Mouse (Mus musculus) fat pad, adult 2 months (tissue): ENCODE data around the gene Ankrd13a.

Experiments
- DNase-seq: peaks from one replicate; pipeline ENCODE4 v3.0.0-alpha.2; 2011; ENCODE audit warnings: low read depth, low spot score; ENCODE audit errors: extremely low read depth

Ankrd13a gene

DNA sequence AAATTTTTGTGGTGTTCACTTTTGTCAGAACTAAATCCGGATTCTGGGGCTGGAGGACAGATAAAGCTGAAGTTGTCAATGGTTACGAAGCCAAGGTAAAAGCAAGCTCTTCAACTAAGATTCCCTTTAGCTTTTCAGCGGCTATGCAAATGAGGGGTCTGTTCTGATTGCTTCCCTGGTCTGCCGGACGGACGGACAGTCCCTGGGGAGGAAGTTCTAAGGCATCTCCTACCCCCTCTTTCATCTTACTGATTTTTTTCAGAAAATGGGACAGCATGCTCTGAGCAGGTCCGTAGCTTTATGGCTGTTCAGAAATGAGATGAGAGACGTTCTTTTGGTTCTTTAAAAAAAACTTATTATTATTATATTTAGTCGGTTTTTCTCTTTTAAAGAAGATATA is 21.2 kb downstream of the Ankrd13a start:
- no peak for DNase-seq

DNA sequence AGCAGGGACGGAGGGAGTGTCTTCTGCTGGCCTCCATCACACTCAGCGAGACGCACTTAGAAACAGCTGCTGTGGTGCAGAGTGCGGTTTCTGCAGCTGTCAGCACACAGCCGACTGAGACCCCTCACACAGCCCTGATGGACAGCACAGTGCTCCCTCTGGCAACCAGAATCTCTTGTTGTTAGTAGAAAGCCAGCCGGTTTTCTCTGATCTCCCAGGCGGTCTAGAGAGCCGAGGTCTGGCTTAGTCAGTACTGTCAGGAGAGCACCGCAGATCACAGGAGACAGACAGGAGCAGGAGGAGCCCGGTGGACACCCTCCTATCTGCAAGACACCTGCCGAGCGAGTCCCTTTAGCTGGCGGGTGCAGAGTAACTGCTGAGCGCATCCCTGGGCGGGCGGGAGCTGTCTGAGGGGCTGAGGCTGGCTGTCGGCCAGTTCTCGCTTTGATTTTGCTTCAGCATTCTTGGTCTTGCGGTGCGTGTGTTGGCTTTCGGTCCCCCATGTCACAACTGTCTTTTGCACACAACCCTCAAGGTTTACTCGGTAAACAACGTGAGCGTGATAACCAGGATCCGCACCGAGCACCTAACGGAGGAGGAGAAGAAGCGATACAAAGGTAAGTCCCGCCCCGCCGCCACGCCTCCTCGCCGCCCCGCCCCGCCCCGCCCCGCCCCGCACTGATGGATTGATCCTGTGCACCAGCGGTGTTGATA is 22.0 kb downstream of the Ankrd13a start:
- no peak for DNase-seq

DNA sequence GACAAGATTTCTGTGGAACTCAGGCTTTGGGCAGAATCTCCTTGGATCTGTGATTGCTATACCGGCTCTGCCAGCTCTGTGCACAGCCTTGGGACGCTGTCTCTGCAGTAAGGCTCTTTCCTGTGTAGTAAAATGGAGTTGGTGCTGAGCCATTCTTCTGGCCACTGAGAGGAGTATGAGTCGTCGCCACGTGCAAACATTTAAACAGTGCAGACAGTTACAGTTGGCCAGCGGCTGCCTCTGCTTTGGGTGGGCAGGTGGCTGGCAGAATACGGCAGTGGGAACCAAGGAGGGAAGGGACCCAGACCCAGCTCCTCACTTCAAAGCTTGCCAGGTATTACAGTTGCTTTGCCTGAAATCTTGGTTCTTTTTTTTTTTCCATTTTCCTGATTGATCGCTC is 22.8 kb downstream of the Ankrd13a start:
- no peak for DNase-seq

DNA sequence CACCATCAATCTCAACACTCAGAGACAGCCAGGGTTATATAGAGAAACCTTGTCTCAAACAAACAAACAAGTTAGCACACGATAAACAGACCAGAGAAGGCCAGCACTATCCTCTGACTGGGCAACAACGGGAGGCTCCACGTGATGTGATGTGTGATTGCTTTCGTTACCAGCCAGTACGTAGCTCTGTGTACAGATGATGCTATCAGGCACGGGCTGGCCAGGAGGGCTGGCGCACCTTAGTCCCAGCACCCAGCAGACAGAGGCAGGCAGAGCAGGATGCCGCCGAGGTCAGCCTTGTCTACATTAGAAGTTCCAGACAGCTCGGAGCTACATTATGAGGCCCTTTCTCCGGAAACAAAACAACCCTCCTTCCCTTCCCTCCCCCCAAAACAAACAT is 25.4 kb downstream of the Ankrd13a start:
- DNase-seq: no peak

DNA sequence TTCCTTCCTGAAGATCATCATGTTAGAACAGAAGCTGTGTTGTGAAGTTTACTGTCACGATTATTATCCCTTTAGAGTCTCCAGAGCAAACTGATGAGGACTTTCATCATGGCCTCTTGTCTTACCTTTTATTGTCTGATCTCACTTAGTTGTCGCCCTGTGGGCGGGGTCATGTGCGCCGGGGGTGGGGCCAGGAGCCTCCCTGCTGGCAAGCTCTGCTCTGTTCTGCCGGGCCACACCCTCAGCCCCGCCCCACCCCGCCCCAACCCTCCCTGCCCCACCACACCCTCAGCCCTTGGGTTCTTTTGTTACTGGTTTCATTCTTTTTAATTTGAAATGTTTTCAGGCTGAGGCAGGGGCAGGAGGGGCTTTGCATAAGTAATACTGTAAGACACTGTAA is 26.6 kb downstream of the Ankrd13a start:
- no peak for DNase-seq

DNA sequence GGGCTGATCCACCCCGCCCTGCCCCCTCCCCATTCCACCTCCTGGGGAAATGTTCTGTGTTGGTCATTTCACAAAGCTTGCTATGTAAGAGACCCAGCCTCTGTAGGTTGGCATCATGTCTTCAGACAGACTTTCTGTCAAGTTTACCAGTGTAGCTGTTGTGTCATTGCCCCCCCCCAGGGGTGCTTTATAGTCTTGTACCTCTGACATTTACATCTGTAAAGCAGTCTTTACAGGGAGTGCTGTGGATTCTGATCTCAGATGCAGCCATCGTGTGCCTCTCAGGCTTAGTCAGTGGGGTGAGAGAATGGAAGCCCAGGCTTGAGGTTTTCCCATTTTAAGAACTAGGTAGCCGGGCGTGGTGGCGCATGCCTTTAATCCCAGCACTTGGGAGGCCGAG is 27.4 kb downstream of the Ankrd13a start:
- no peak for DNase-seq

DNA sequence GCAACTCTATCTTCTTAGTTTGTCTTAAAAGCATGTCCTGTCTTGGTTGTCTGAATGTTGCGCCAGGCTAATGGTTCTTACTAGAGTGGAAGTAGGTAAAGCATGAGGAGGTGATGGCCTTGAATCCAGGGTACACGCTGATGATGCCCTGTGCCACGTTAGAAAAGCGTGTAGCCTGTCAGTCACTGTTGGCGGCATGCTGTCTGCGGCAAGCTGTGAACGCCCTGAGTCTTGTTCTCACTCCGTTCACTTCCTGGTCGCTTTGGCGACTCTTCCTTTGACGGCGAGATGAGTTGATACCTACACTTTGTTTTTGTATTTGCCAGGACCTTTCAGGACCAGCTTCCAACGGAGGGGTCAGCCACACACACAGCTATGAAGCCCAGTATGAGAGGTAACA is 28.8 kb downstream of the Ankrd13a start:
- DNase-seq: no peak

DNA sequence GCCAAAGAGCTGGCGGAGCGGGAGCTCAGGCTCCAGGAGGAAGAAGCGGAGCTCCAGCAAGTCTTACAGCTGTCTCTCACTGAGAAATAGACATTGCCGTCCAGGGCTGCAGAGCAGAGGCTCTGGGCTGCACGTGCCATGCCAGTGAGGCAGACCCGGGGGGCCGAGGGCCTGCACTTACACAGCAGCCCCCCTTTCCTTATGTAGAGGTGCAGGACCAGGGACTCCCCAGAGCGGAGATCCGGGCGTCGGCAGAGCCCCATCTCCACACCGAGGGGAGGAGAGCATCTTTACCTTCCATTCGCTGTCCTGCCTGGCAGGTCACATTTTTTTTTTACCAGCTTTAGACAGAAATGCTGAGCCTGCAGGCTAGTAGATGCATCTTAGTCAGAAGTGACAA is 29.9 kb downstream of the Ankrd13a start:
- no peak for DNase-seq

DNA sequence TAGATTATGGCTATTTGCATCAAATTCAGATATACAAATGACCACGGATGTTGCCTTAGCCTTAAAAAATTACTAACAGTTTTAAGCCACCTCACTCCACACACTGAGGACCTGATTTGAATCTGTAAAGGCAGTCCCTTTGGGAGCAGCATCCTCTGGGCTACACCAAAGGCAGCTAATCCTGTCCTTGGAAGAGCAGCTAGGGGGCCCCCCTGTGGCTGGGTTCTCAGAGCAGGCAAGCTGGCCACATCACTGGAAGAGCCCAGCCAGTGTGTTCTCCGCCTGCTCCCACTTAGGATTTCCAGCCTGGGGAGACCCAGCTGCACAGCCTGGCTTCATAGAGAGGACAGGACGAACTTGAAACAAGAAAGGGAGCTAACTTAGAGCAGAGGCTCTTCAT is 30.5 kb downstream of the Ankrd13a start:
- DNase-seq: no peak

DNA sequence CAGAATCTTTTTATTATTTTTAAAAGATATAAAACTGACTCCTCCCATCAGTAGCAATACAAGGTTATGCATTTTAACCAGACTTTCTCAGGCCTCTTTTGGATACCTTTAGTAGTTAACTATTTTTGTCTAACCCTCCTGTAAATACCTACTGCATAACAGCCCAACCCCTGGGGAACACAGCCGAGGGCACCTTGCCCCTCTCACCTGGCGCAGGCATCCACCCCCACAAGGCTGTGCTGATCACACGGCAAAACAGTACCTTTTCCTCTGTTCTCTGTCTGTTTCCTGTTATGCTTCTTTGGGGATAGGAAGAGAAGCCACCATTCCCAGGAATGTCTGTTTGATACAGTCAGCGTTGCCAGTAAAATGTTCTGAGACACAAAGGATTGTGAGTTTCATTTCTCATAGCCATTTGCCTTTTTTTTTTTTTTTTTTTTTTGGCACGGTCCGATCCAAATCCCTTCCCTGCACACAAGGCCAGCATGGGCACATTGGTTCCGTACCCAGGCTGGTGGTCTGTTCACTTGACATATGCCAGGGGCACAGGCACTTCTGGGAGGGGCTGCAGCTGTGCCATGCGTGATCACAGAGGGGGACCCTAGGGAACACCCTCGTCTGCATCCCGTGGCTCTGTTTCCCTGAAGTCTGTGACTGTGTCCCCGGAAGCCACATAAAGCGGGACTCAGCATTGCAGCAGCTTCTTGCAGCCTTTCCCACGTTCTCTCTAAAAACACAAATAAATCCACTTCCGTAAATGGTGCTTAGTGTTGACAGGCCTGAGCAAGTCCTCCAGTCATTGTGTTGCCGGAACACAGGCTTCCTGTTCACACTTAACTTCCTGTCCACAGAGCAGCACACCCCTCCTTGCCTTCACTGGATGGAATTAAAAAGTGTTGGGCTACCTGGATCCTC is 31.2 kb downstream of the Ankrd13a start:
- DNase-seq: no peak

DNA sequence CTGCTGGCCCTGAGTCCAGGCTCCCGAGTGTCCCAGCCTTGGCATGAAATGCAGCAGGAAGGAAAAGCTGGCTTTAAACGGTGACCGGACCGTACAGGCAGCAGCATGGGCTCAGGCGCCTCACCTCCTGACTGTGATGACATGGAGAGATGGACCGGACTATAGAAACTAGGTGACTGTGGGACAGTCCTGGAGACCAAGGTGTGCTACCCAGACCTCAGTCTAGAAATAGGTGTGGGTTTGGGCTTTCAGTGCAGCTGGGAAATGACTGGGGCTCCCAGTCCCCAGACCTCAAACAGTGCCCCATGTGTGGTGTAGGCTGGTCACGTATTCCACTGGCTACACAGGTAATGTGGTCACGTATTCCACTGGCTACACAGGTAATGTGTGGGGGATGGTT is 32.2 kb downstream of the Ankrd13a start:
- no peak for DNase-seq

DNA sequence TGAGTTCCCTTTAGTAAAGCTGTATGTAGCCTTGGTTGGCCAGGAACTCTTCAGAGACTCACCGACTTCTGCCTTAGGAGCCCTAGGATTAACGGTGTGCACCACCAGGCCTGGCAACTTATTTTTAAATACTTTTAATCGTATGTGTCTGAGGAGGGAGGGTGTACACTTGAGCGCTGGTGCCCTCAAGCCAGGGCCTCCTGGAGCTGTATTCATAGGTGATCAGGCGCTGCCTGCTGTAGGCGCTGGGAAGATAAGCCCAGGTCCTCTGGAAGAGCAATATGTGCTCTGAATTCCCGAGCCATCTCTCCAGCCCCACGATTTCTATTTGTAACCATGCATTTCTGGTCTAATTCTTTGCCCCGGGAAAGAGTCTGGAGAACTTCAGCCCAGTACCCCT is 32.6 kb downstream of the Ankrd13a start:
- no peak for DNase-seq

DNA sequence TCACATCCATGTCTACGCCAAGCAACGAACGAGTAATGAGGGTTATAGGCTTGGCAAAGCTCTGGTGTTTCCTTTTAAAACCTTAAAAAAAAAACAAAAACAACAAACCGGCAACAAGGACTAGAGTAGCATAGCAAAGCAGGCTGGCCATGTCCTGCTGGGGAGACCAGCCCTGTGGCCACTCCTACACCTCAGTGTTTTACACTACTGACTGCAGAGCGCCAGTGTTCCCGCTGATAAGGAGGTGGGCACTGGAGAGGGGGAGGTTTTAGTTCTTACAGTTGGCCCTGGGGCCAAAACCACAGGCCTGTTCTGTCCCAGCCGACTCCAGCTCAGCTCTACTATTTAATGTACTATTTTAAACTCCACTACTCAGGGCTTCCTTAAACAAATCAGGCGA is 33.0 kb downstream of the Ankrd13a start:
- DNase-seq: no peak

DNA sequence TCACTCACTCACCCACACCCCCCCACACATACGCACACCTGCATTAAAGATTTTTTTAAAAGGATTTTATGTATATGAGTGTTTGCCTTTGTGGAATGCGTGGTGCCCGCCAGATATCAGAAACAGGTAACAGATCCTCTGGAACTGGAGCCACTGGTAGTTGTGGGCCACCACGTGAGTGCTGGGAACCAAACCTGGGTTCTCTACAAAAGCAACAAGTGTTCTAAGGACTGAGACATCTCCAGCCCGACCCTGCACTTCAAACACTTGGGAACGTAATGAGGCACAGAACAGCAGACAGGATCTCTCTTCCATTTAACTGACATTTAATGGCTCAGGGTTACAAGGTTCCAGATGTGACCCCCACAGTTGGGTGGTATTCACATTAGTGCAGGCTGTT is 33.4 kb downstream of the Ankrd13a start:
- no peak for DNase-seq

DNA sequence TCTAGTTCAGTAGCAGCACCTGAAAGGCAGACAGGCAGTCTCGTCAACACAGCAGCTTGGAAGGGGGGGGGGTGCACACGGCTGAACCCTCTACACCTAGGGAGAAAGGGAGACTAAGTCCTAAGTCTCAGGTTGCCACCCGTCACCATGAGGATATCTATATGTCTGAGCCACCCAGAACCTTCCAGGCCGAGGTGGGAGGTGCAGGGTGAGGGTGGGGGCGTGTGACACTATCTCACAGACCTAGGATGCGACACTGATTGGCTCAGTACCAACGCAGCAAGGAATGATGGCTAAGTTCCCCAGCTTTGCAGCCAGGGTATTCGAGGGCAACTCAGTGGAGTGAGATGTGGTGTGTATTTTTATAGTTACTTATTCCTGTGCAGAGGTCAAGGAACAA is 33.9 kb downstream of the Ankrd13a start:
- no peak for DNase-seq

DNA sequence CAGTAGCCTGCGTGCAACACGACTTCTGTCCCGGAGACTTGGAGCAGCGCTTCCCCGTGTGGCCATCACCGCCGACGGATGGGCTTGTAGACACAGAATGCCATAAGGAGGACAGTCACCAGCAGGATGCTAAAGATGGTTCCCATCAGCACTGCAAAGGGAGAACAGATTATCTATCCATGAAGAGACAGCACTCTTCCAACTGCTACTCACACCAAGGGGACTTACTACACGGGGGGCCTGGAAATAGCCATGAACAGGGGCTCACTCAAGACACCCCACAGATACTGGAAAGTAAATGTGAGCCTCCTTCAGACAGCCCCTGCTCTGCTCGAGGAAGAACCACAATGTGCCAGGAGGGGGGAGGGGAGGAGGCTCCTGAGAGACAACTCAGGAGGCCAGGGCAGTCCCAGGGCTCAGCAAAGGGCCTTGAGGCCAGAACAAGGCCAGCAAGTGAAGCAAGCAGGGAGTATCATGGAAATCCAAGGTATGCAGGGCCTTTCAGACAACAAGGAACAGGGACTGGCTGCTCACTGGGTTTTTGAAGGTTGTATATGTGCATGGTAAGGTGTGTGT is 34.8 kb downstream of the Ankrd13a start:
- DNase-seq: no peak

DNA sequence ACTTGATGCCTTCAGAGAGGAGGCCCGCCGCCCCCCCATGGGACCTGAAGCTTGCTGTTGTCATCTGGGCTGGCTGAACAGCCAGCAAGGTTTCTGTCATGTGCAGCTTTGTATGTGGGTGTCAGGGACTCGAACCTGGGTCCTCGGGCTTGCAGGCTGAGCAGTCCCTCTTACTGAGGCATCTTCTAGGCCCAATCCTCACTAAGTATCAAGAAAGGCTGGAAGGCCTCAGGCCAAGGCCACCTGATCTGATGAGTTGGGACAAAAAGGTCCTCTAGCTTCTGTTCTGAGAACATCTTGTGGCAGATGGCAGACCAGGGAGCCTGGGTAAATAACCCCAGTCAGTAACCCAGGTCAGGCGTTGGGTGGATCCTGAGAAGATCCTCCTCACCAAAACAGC is 35.3 kb downstream of the Ankrd13a start:
- no peak for DNase-seq

DNA sequence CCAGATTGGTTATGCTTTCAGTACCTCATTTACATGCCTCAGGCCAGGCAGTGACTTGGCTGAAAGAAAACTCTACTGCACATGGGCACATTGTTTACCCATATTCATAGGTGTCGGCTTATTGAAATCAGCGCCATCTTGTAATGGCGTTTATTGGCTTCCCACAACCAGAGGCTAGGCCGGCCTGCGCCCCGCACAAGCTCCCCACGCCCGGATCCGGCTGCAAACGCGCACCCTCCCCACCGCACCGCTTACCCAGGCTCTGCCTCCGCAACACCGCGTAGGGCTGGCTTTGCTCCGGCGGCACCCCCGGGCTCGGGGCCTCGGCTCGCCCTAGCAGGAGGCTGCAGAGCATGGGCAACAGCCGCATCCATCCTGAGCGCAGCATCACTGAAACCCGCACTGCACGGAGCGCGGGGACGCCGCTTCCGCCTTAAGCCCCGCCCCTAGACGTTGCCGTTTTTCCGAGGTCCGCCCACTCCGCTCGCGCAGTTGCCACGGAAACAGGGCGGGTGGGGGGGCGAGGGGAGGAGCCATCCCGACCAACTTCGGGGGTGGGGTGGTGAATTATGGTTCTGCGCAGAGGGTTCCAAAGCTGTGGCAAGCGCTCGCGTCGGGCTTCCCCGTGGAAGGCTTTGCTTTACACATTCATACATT is 39.2 kb downstream of the Ankrd13a start:
- no peak for DNase-seq

DNA sequence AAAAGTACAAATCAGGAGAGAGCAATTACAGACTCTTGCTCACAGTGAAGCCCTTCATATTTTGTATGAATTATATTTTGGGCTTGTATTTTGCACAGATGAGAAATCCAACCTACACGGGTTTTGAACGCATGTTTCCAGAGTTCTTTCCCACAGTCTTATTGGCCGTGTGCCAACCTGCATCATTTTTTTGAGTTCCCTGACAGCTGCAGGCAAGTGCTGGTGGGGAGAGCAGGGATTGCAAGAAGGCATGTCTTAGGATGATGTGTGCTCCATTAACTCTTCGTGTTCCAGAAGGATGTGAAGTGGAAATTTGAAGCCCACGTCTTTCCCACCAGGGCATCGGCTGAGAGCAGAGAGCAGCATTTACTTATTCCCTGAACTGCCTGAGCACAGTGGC is 42.1 kb downstream of the Ankrd13a start:
- no peak for DNase-seq

DNA sequence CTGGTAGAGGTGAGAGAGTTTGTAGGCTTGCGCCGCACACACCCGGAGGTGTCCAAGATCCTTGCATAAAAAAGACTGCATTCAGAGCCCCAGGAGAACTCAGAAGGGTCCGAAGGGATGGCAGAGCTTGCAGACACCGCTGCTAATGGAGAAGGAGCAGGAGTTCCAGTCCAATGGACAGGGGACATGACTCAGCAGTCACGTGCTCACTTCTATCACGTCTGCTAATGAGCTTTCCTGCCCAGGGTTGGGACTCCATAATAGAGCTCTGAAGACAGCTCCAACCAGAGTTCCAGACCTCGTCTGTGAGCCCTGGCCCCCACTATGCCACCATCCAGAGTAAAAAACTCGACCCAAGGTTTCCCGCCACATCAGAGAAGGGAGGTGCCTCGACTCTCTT is 43.6 kb downstream of the Ankrd13a start:
- DNase-seq: no peak

DNA sequence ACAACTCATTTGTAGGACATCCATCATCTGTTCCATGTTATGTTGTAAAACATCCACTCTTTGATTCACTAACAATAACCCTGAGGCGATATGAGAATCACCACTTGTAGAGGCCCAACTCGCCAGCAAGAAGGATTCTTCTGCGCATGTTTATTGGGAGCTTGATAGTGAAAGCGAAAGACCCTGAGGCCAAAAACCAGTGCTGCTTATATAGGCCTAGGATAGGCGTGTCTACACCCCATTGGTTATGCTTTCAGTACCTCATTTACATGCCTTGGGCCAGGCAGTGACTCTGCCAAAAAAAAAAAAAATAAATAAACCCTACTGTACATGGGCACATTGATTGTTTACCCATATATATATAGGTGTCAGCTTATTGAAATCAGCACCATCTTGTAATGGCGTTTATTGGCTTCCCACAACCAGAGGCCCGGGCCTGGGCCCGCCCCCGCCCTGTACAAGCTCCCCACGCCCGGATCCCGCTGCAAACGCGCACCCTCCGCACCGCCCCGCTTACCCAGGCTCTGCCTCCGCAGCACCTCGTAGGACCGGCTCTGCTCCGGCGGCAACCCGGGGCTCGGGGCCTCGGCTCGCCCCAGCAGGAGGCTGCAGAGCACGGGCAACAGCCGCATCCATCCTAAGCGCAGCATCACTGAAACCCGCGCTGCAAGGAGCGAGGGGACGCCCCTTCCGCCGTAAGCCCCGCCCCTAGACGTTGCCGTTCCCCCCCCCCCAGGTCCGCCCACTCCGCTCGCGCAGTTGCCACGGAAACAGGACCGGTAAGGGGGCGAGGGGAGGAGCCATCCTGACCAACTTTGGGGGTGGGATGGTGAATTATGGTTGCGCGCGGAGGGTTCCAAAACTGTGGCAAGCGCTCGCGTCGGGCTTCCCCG is 48.6 kb downstream of the Ankrd13a start, which contains the start of gene 1500011B03Rik:
TSS of gene 1500011B03Rik (minus strand) at position 673 of the 893 bp plus-strand sequence.
- DNase-seq: no peak
